Mouse (Mus musculus) naive thymus-derived CD4-positive, alpha-beta T cell, adult 2 months (primary cell): ENCODE data around the gene Irf1.

Source experiments
- DNase-seq: peaks from one replicate; pipeline ENCODE4 v3.0.0-alpha.2; 2011; ENCODE audit warnings: low read depth

Irf1 gene

GRCm38 (mm10) chr11:53769760-53770124 is at the start of gene Irf1:
Irf1 (plus strand) TSS chr11:53770014.
- peak; percentile 98 for DNase-seq

- no peak for DNase-seq
These were observed 49.1 kb upstream of the Irf1 start, which contains the start of gene Il5 for GRCm38 (mm10) chr11:53720715-53721114. Il5 (plus strand) TSS chr11:53720794.

GRCm38 (mm10) chr11:53731457-53731856 is 38.4 kb upstream of the Irf1 start:
- no peak for DNase-seq

GRCm38 (mm10) chr11:53732244-53732643 is 37.6 kb upstream of the Irf1 start:
- DNase-seq: no peak

- DNase-seq: peak; percentile 49
These were observed 36.0 kb upstream of the Irf1 start for GRCm38 (mm10) chr11:53733824-53734223.

- DNase-seq: no peak
These were observed 35.4 kb upstream of the Irf1 start for GRCm38 (mm10) chr11:53734431-53734830.

GRCm38 (mm10) chr11:53734970-53735681 is 34.7 kb upstream of the Irf1 start:
- no peak for DNase-seq

GRCm38 (mm10) chr11:53735682-53736245 is 34.0 kb upstream of the Irf1 start:
- DNase-seq: peak; percentile 92

- DNase-seq: peak; percentile 92
These were observed 32.8 kb upstream of the Irf1 start for GRCm38 (mm10) chr11:53736771-53737572.

- DNase-seq: peak; percentile 81
These were observed 32.3 kb upstream of the Irf1 start for GRCm38 (mm10) chr11:53737573-53737946.

- no peak for DNase-seq
These were observed 27.5 kb upstream of the Irf1 start for GRCm38 (mm10) chr11:53742353-53742752.

- peak; percentile 24 for DNase-seq
These were observed 24.6 kb upstream of the Irf1 start for GRCm38 (mm10) chr11:53745260-53745659.

- no peak for DNase-seq
These were observed 21.8 kb upstream of the Irf1 start for GRCm38 (mm10) chr11:53747985-53748384.

- no peak for DNase-seq
These were observed 21.2 kb upstream of the Irf1 start for GRCm38 (mm10) chr11:53748614-53749013.

GRCm38 (mm10) chr11:53749306-53749705 is 20.5 kb upstream of the Irf1 start:
- no peak for DNase-seq

GRCm38 (mm10) chr11:53749716-53750352 is 20.0 kb upstream of the Irf1 start:
- DNase-seq: no peak

- DNase-seq: peak; percentile 32
These were observed 14.7 kb upstream of the Irf1 start for GRCm38 (mm10) chr11:53755011-53755595.

GRCm38 (mm10) chr11:53757612-53758011 is 12.2 kb upstream of the Irf1 start:
- DNase-seq: peak; percentile 19

GRCm38 (mm10) chr11:53758033-53758432 is 11.8 kb upstream of the Irf1 start:
- DNase-seq: peak; percentile 66

GRCm38 (mm10) chr11:53758791-53759351 is 10.9 kb upstream of the Irf1 start:
- DNase-seq: peak; percentile 54

GRCm38 (mm10) chr11:53759545-53760406 is 10.0 kb upstream of the Irf1 start:
- DNase-seq: peak; percentile 2
